Mouse (Mus musculus) v-Abl transformed pro-B cells (cell line): Measurements from ENCODE around the gene E2f4.

ENCODE experiments used
- in situ Hi-C, 2 experiments: fragments of 400-800 bp; cut with MboI; formaldehyde crosslinking; loops; one replicate each; pipeline ENCODE4 v1.15.1; 2025; ENCODE audit not compliant: unreplicated experiment in 2 of 2

E2f4 gene

GRCm38 (mm10) chr8:105339886-105340635 is 42.6 kb downstream of the E2f4 start:
- in situ Hi-C loops: loop anchor here in 1 of 2 experiments (25.0 kb wide), 1 partner anchor 822 kb away; the partner anchor contains the start of genes Pla2g15 and Slc7a6

GRCm38 (mm10) chr8:105341399-105341798 is 43.9 kb downstream of the E2f4 start:
- in situ Hi-C loops: loop anchor here in 1 of 2 experiments (25.0 kb wide), 1 partner anchor 821 kb away; the partner anchor contains the start of genes Pla2g15 and Slc7a6

GRCm38 (mm10) chr8:105342768-105343167 is 45.3 kb downstream of the E2f4 start:
- in situ Hi-C loops: loop anchor here in 1 of 2 experiments (25.0 kb wide), 1 partner anchor 820 kb away; the partner anchor contains the start of genes Pla2g15 and Slc7a6

- in situ Hi-C loops: loop anchor here in 1 of 2 experiments (25.0 kb wide), 1 partner anchor 818 kb away; the partner anchor contains the start of genes Pla2g15 and Slc7a6
These were observed 46.5 kb downstream of the E2f4 start for GRCm38 (mm10) chr8:105343791-105344574.

- in situ Hi-C loops: loop anchor here (5.0 to 25.0 kb wide), 2 partner anchors 53 to 817 kb away; partner anchors contain the start of genes Pla2g15 (in 1 of the 2) and Slc7a6 (in 1 of the 2)
These were observed 47.9 kb downstream of the E2f4 start for GRCm38 (mm10) chr8:105345061-105345975.

- in situ Hi-C loops: loop anchor here (5.0 to 25.0 kb wide), 2 partner anchors 55 to 815 kb away; partner anchors contain the start of genes Pla2g15 (in 1 of the 2) and Slc7a6 (in 1 of the 2)
These were observed 49.4 kb downstream of the E2f4 start for GRCm38 (mm10) chr8:105346611-105347427.

- in situ Hi-C loops: loop anchor here (5.0 to 25.0 kb wide), 2 partner anchors 55 to 815 kb away; partner anchors contain the start of genes Pla2g15 (in 1 of the 2) and Slc7a6 (in 1 of the 2)
These were observed 50.2 kb downstream of the E2f4 start, which contains the start of gene Fhod1 for GRCm38 (mm10) chr8:105347428-105348221. TSS of gene Fhod1 (minus strand) at chr8:105347953.

- in situ Hi-C loops: loop anchor here (5.0 to 25.0 kb wide), 2 partner anchors 56 to 814 kb away; partner anchors contain the start of genes Pla2g15 (in 1 of the 2) and Slc7a6 (in 1 of the 2)
These were observed 51.1 kb downstream of the E2f4 start, which contains the start of gene Slc9a5 for GRCm38 (mm10) chr8:105348450-105349095. TSS of gene Slc9a5 (plus strand) at chr8:105348843.

- in situ Hi-C loops: loop anchor here (5.0 to 25.0 kb wide), 2 partner anchors 57 to 813 kb away; partner anchors contain the start of genes Pla2g15 (in 1 of the 2) and Slc7a6 (in 1 of the 2)
These were observed 51.8 kb downstream of the E2f4 start for GRCm38 (mm10) chr8:105349096-105349771.

- in situ Hi-C loops: no loop called here
These were observed 52.7 kb downstream of the E2f4 start for GRCm38 (mm10) chr8:105350186-105350585.

- in situ Hi-C loops: no loop called here
These were observed 56.2 kb downstream of the E2f4 start for GRCm38 (mm10) chr8:105353583-105354135.

GRCm38 (mm10) chr8:105354549-105354948 is 57.1 kb downstream of the E2f4 start:
- in situ Hi-C loops: no loop called here
